Mouse (Mus musculus): Measurements from ENCODE around the gene Mapre1. TPM values are rescaled to one million over a fixed set of nuclear protein-coding genes. Genes with fewer than 3 reads are reported as not detected.
A peak's percentile ranks its signal among the peaks of the same experiment; 100 is the strongest.

Mapre1 gene
- polyA plus RNA-seq, 1 experiment from 2014 or later, result 385 TPM

DNA sequence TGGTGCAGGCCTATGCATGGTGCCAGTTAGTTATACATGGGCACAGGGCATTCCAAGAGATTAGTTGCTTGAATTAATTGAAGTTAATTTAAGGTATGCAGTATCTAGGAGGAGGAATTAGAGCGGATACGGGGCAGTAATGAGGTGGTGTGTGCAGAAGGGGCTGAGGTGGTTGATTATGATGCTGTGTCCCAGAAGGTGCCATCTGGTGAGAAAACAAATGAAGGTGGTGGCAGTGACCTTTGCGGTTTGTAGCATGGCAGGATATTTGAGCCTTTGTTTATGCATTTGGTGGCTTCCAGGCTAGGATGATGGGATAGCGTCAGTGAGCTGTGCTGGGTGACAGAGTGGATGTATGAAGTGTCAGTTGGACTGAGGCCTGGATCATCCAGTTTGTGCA is 15.8 kb upstream of the Mapre1 start:
- 88% methylated on average over 4 of the region's 4 CpGs for WGBS
- H3K36me3 ChIP-seq (replicated peaks), result no peaks in the 10 kb centered on the region
- no peaks in the 10 kb centered on the region for H3K9me3 ChIP-seq
- no peak overlapping the region for H3K4me2 ChIP-seq
- ATAC-seq (ENCODE audit: low FRiP score), result no peak
- H3K27me3 ChIP-seq, result no peaks in the 10 kb centered on the region
- no peaks in the 10 kb centered on the region for H3K4me1 ChIP-seq
- no peak overlapping the region for H3K9ac ChIP-seq
- no peak overlapping the region for H3K27ac ChIP-seq
- no peak overlapping the region for H3K4me3 ChIP-seq (replicated peaks)

GRCm38 (mm10) chr2:153734033-153734432 is 7.0 kb upstream of the Mapre1 start:
- WGBS, result 86% methylated on average over 4 of the region's 4 CpGs
- H3K4me2 ChIP-seq, result no peak overlapping the region
- H3K4me3 ChIP-seq (replicated peaks), result no peak overlapping the region
- ATAC-seq (ENCODE audit: low FRiP score), result no peak
- no peak overlapping the region for H3K27ac ChIP-seq
- H3K9ac ChIP-seq, result no peak overlapping the region
- no peaks in the 10 kb centered on the region for H3K36me3 ChIP-seq (replicated peaks)
- no peaks in the 10 kb centered on the region for H3K27me3 ChIP-seq
- H3K9me3 ChIP-seq, result no peaks in the 10 kb centered on the region
- no peaks in the 10 kb centered on the region for H3K4me1 ChIP-seq

- Histone ChIP-seq H3K4me3 (replicated peaks) (peak overlapping the region; percentile 85), H3K27me3 (no peaks in the 10 kb centered on the region), H3K27ac (peak overlapping the region; percentile 90), H3K4me2 (peak overlapping the region; percentile 88), H3K9me3 (no peaks in the 10 kb centered on the region), H3K4me1 (peaks cover 34% of the 10 kb centered on the region), H3K9ac (peak overlapping the region; percentile 93), H3K36me3 (replicated peaks) (peaks cover 14% of the 10 kb centered on the region; the same call in 1 of the 2 replicates)
- peak; percentile 79 for ATAC-seq (ENCODE audit: low FRiP score)
- WGBS, result 2% methylated on average over 52 of the region's 56 CpGs
These were observed 477 bp downstream of the Mapre1 start for GRCm38 (mm10) chr2:153741437-153742065.

GRCm38 (mm10) chr2:153747994-153748393 is 6.9 kb downstream of the Mapre1 start:
- peaks cover 45% of the 10 kb centered on the region for H3K36me3 ChIP-seq (replicated peaks)
- no peak overlapping the region for H3K27ac ChIP-seq
- ATAC-seq (ENCODE audit: low FRiP score), result no peak
- no peaks in the 10 kb centered on the region for H3K9me3 ChIP-seq
- peaks cover 21% of the 10 kb centered on the region for H3K4me1 ChIP-seq
- H3K9ac ChIP-seq, result no peak overlapping the region
- no peak overlapping the region for H3K4me2 ChIP-seq
- H3K4me3 ChIP-seq (replicated peaks), result no peak overlapping the region
- no peaks in the 10 kb centered on the region for H3K27me3 ChIP-seq

- peaks cover 46% of the 10 kb centered on the region for H3K36me3 ChIP-seq (replicated peaks)
- WGBS, result 94% methylated on average over 2 of the region's 2 CpGs
These were observed 9.3 kb downstream of the Mapre1 start for GRCm38 (mm10) chr2:153750363-153750762.

DNA sequence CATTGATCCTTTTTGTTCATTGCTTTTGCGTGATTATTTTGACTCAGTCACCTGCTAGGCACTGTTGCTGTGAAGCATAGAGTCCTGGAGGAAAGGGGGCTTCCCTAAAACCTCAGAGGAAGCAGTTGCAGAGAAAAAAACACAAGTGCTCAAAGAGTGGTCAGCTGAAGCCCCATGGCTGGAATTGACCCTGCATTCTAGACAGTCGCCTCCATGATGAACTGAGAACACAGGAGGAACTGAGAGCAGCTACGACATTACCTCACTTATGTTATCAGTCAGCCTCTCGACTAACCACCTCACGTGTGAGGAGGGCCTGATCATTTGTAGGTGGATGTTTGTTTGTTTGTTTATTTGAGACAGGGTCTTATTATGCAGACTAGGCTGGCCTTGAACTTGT is 21.0 kb downstream of the Mapre1 start:
- H3K4me1 ChIP-seq, result no peaks in the 10 kb centered on the region
- H3K36me3 ChIP-seq (replicated peaks), result peaks cover 94% of the 10 kb centered on the region
- 95% methylated on average over 5 of the region's 5 CpGs for WGBS
- no peak overlapping the region for H3K4me3 ChIP-seq (replicated peaks)
- H3K4me2 ChIP-seq, result no peak overlapping the region
- no peaks in the 10 kb centered on the region for H3K27me3 ChIP-seq
- ATAC-seq (ENCODE audit: low FRiP score), result no peak
- no peak overlapping the region for H3K27ac ChIP-seq
- no peaks in the 10 kb centered on the region for H3K9me3 ChIP-seq
- no peak overlapping the region for H3K9ac ChIP-seq

More at GRCm38 (mm10) chr2:153750363-153750762, 9.3 kb downstream of the Mapre1 start:
- Histone ChIP-seq H3K27me3 (no peaks in the 10 kb centered on the region), H3K9me3 (no peaks in the 10 kb centered on the region), H3K4me1 (0 out of 2 replicates have a peak, but pooled peaks cover 8% of the 10 kb centered on the region), H3K4me3 (replicated peaks) (no peak overlapping the region), H3K4me2 (no peak overlapping the region), H3K27ac (no peak overlapping the region), H3K9ac (no peak overlapping the region)
- ATAC-seq (ENCODE audit: low FRiP score), result no peak

- Histone ChIP-seq H3K36me3 (replicated peaks) (peaks cover 63% of the 10 kb centered on the region), H3K9me3 (no peaks in the 10 kb centered on the region)
- 54% methylated on average over 6 of the region's 6 CpGs for WGBS
These were observed 26.4 kb downstream of the Mapre1 start for GRCm38 (mm10) chr2:153767484-153767883.

GRCm38 (mm10) chr2:153768881-153769280 is 27.8 kb downstream of the Mapre1 start:
- H3K27ac ChIP-seq, result no peak overlapping the region
- WGBS, result 87% methylated on average over 2 of the region's 2 CpGs
- no peaks in the 10 kb centered on the region for H3K27me3 ChIP-seq
- H3K9ac ChIP-seq, result no peak overlapping the region
- no peak for ATAC-seq (ENCODE audit: low FRiP score)
- no peak overlapping the region for H3K4me3 ChIP-seq (replicated peaks)
- H3K36me3 ChIP-seq (replicated peaks), result peaks cover 62% of the 10 kb centered on the region
- no peak overlapping the region for H3K4me2 ChIP-seq
- no peaks in the 10 kb centered on the region for H3K9me3 ChIP-seq
- no peaks in the 10 kb centered on the region for H3K4me1 ChIP-seq

More at GRCm38 (mm10) chr2:153767484-153767883, 26.4 kb downstream of the Mapre1 start:
- H3K4me3 ChIP-seq (replicated peaks), result no peak overlapping the region
- H3K27me3 ChIP-seq, result no peaks in the 10 kb centered on the region
- no peak overlapping the region for H3K4me2 ChIP-seq
- no peak for ATAC-seq (ENCODE audit: low FRiP score)
- H3K4me1 ChIP-seq, result no peaks in the 10 kb centered on the region
- H3K27ac ChIP-seq, result no peak overlapping the region
- no peak overlapping the region for H3K9ac ChIP-seq

GRCm38 (mm10) chr2:153772950-153773349 is 31.9 kb downstream of the Mapre1 start:
- no peaks in the 10 kb centered on the region for H3K27me3 ChIP-seq
- peaks cover 31% of the 10 kb centered on the region for H3K36me3 ChIP-seq (replicated peaks)
- no peak overlapping the region for H3K9ac ChIP-seq
- H3K4me1 ChIP-seq, result no peaks in the 10 kb centered on the region
- no peak for ATAC-seq (ENCODE audit: low FRiP score)
- H3K4me2 ChIP-seq, result no peak overlapping the region
- H3K4me3 ChIP-seq (replicated peaks), result no peak overlapping the region
- H3K27ac ChIP-seq, result no peak overlapping the region
- no peaks in the 10 kb centered on the region for H3K9me3 ChIP-seq
- WGBS, result 88% methylated on average over 4 of the region's 4 CpGs

DNA sequence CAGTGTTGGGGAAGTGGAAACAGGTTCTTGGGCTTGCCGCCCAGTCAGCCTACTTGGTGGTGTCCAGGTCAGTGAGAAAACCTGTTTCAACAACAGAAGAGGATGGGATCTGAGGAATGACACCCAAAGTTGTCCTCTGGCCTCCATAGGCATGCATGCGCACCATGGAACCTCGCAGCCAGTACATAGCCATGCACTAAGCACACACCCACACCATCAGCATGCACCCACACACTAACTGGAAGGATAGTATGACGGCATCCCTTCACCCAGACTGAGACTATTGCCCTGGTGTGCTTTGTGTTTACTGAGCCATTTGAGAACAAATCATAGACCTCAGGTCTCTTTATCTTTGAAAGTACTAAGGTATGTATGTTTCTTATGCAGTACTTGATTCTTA is 34.4 kb downstream of the Mapre1 start:
- H3K27me3 ChIP-seq, result peaks cover 4% of the 10 kb centered on the region; the same call in 1 of the 2 replicates
- peaks cover 11% of the 10 kb centered on the region for H3K4me1 ChIP-seq
- ATAC-seq (ENCODE audit: low FRiP score), result no peak
- H3K9me3 ChIP-seq, result no peaks in the 10 kb centered on the region
- no peak overlapping the region for H3K4me3 ChIP-seq (replicated peaks)
- 96% methylated on average over 4 of the region's 4 CpGs for WGBS
- H3K36me3 ChIP-seq (replicated peaks), result peaks cover 22% of the 10 kb centered on the region
- no peak overlapping the region for H3K27ac ChIP-seq
- no peak overlapping the region for H3K9ac ChIP-seq
- no peak overlapping the region for H3K4me2 ChIP-seq

DNA sequence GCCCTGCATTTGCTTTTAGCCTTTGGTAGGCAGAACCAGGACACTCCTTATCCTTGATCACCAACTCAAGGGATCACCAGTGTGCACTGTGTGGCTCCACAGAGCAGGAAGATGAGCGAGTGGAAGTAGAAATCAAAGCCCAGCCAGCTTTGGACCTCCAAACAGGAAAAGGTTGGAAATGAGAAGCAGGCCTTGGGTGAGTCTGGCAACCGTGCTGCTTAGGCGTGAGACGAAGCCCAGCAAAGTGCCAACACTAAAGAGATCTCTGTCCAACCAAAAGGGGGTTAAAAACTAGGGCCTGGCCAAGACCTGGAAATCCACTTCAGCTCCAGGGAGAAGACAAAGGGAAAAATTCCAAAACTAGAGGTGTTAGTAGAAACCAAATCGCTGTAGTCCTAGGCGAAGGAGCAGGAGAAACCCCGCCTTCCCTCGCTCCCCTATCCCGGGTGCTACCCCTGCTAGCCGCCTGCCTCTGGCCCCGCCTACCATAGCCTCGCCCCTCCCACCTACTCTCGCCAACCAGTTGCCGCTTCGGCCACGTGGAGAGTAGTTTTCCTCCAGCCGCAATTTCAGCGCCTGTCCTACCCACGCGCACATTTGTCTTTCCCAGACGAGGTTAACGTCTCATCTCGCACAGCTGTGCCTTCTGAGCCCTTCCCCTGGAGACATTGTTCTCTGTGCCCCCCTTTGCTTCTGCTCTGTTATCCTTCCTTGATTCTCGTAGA is 37.7 kb downstream of the Mapre1 start:
- 15% methylated on average over 24 of the region's 24 CpGs for WGBS
- Histone ChIP-seq H3K4me3 (replicated peaks) (peak overlapping the region; percentile 29), H3K4me2 (peak overlapping the region; percentile 54), H3K4me1 (peaks cover 11% of the 10 kb centered on the region), H3K27ac (no peak overlapping the region), H3K27me3 (peaks cover 6% of the 10 kb centered on the region; the same call in 1 of the 2 replicates), H3K9me3 (no peaks in the 10 kb centered on the region), H3K9ac (0 out of 2 replicates have a peak overlapping the region, but pooled peaks have one; percentile 29), H3K36me3 (replicated peaks) (peaks cover 4% of the 10 kb centered on the region; the same call in 1 of the 2 replicates)
- peak; percentile 81 for ATAC-seq (ENCODE audit: low FRiP score)

DNA sequence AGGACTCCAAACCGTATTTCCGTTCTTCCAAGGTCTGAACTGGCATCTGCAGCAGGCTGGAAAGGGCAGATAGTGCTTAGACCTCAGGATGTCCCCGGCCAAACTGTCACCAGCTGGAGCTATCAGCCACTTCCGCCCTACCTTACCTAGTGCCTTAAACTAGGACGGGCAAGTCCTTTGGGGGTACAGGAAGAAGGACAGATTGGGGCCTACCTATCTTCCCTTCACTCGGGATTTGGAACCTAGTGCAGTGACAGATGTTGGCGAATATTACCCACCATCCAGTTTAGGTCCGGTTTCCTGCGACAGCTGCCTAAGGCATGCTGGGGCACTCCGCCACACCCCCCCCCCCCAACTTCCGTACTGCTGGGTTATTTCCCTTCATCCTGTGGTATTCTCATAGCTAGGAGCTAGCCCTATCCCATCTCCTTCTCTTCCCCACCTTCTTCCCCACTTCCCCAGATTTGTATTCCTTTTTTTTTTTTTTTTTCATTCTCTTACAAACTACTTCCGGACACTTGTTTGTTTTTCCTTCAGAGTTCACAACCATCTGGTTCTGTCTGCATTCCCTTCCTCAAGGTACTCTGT is 38.4 kb downstream of the Mapre1 start, which contains the start of gene Efcab8:
Gene Efcab8, plus strand, starts transcription at position 538 of the 588 bp plus-strand sequence.
- ATAC-seq (ENCODE audit: low FRiP score), result no peak
- Histone ChIP-seq H3K9me3 (no peaks in the 10 kb centered on the region), H3K4me1 (peaks cover 11% of the 10 kb centered on the region), H3K4me3 (replicated peaks) (peak within 1 kb of the TSS; percentile 29), H3K4me2 (peak within 1 kb of the TSS; percentile 54), H3K36me3 (replicated peaks) (no peaks in the 10 kb centered on the region), H3K27me3 (peaks cover 6% of the 10 kb centered on the region; the same call in 1 of the 2 replicates), H3K9ac (0 out of 2 replicates have a peak within 1 kb of the TSS, but pooled peaks have one; percentile 29), H3K27ac (no peak within 1 kb of the TSS)
- WGBS, result 57% methylated on average over 12 of the region's 12 CpGs
